Mouse (Mus musculus): ENCODE data around the gene Gpc1. TPM values are rescaled to one million over a fixed set of nuclear protein-coding genes. Genes with fewer than 3 reads are reported as not detected.

The Gpc1 gene
- polyA plus RNA-seq, 1 experiment, result 11.1 TPM

- Histone ChIP-seq H3K27me3 (ENCODE audit: control insufficient read depth, insufficient read depth, low read length) (no peaks in the 10 kb centered on the region), H3K4me3 (ENCODE audit: extremely low read depth, insufficient read depth, insufficient read length) (no peak overlapping the region), H3K4me1 (ENCODE audit: control insufficient read depth, insufficient read depth, insufficient read length) (no peaks in the 10 kb centered on the region), H3K36me3 (ENCODE audit: control insufficient read depth, insufficient read depth, low read length) (no peaks in the 10 kb centered on the region), H3K27ac (ENCODE audit: insufficient read depth, low read length) (no peak overlapping the region)
- no peak for DNase-seq (ENCODE audit: low read depth in 1 of 2, low spot score in 2 of 2)
- TF ChIP-seq POLR2A (IDR thresholded peaks at IDR 0.05; ENCODE audit: low read depth, low read length), result no peak
- TF ChIP-seq CTCF (IDR thresholded peaks at IDR 0.05; ENCODE audit: extremely low read depth, insufficient read depth, insufficient read length, insufficient replicate concordance), result no peak
- WGBS, result 75% methylated on average over 3 of the region's 3 CpGs
Observed at GRCm38 (mm10) chr1:92892791-92893190, 61.3 kb downstream of the Gpc1 start.

GRCm38 (mm10) chr1:92893896-92894295 is 62.5 kb downstream of the Gpc1 start:
- DNase-seq (ENCODE audit: low read depth in 1 of 2, low spot score in 2 of 2), result no peak
- Histone ChIP-seq H3K36me3 (ENCODE audit: control insufficient read depth, insufficient read depth, low read length) (no peaks in the 10 kb centered on the region), H3K4me3 (ENCODE audit: extremely low read depth, insufficient read depth, insufficient read length) (no peak overlapping the region), H3K4me1 (ENCODE audit: control insufficient read depth, insufficient read depth, insufficient read length) (no peaks in the 10 kb centered on the region), H3K27me3 (ENCODE audit: control insufficient read depth, insufficient read depth, low read length) (no peaks in the 10 kb centered on the region), H3K27ac (ENCODE audit: insufficient read depth, low read length) (no peak overlapping the region)
- TF ChIP-seq POLR2A (IDR thresholded peaks at IDR 0.05; ENCODE audit: low read depth, low read length) (no peak), CTCF (IDR thresholded peaks at IDR 0.05; ENCODE audit: extremely low read depth, insufficient read depth, insufficient read length, insufficient replicate concordance) (no peak)
- WGBS, result 65% methylated on average over 3 of the region's 3 CpGs

GRCm38 (mm10) chr1:92895089-92895488 is 63.6 kb downstream of the Gpc1 start:
- H3K27me3 ChIP-seq (ENCODE audit: control insufficient read depth, insufficient read depth, low read length), result no peaks in the 10 kb centered on the region
- H3K4me3 ChIP-seq (ENCODE audit: extremely low read depth, insufficient read depth, insufficient read length), result no peak overlapping the region
- H3K27ac ChIP-seq (ENCODE audit: insufficient read depth, low read length), result no peak overlapping the region
- no peaks in the 10 kb centered on the region for H3K36me3 ChIP-seq (ENCODE audit: control insufficient read depth, insufficient read depth, low read length)
- TF ChIP-seq CTCF (IDR thresholded peaks at IDR 0.05; ENCODE audit: extremely low read depth, insufficient read depth, insufficient read length, insufficient replicate concordance), result peak; percentile 91
- TF ChIP-seq POLR2A (IDR thresholded peaks at IDR 0.05; ENCODE audit: low read depth, low read length), result no peak
- peak in 1 of 2 experiments; percentile 62 for DNase-seq (ENCODE audit: low read depth in 1 of 2, low spot score in 2 of 2)
- 29% methylated on average over 3 of the region's 3 CpGs for WGBS
- H3K4me1 ChIP-seq (ENCODE audit: control insufficient read depth, insufficient read depth, insufficient read length), result no peaks in the 10 kb centered on the region

GRCm38 (mm10) chr1:92902786-92903185 is 71.3 kb downstream of the Gpc1 start, which contains the start of gene Ankmy1:
Ankmy1 (minus strand) TSS chr1:92902906.
- Histone ChIP-seq H3K36me3 (ENCODE audit: control insufficient read depth, insufficient read depth, low read length) (no peaks in the 10 kb centered on the region), H3K27me3 (ENCODE audit: control insufficient read depth, insufficient read depth, low read length) (no peaks in the 10 kb centered on the region), H3K27ac (ENCODE audit: insufficient read depth, low read length) (no peak within 1 kb of the TSS), H3K4me3 (ENCODE audit: extremely low read depth, insufficient read depth, insufficient read length) (no peak within 1 kb of the TSS), H3K4me1 (ENCODE audit: control insufficient read depth, insufficient read depth, insufficient read length) (peaks cover 3% of the 10 kb centered on the region; the same call in 1 of the 2 replicates)
- WGBS, result 18% methylated on average over 15 of the region's 15 CpGs
- no peak for DNase-seq (ENCODE audit: low read depth in 1 of 2, low spot score in 2 of 2)
- TF ChIP-seq POLR2A (IDR thresholded peaks at IDR 0.05; ENCODE audit: low read depth, low read length), result no peak
- no peak for TF ChIP-seq CTCF (IDR thresholded peaks at IDR 0.05; ENCODE audit: extremely low read depth, insufficient read depth, insufficient read length, insufficient replicate concordance)

GRCm38 (mm10) chr1:92903627-92904026 is 72.2 kb downstream of the Gpc1 start:
- no peak overlapping the region for H3K27ac ChIP-seq (ENCODE audit: insufficient read depth, low read length)
- H3K4me3 ChIP-seq (ENCODE audit: extremely low read depth, insufficient read depth, insufficient read length), result no peak overlapping the region
- H3K27me3 ChIP-seq (ENCODE audit: control insufficient read depth, insufficient read depth, low read length), result no peaks in the 10 kb centered on the region
- peaks cover 6% of the 10 kb centered on the region; the same call in 1 of the 2 replicates for H3K4me1 ChIP-seq (ENCODE audit: control insufficient read depth, insufficient read depth, insufficient read length)
- TF ChIP-seq POLR2A (IDR thresholded peaks at IDR 0.05; ENCODE audit: low read depth, low read length) (no peak), CTCF (IDR thresholded peaks at IDR 0.05; ENCODE audit: extremely low read depth, insufficient read depth, insufficient read length, insufficient replicate concordance) (no peak)
- DNase-seq (ENCODE audit: low read depth in 1 of 2, low spot score in 2 of 2), result no peak
- no peaks in the 10 kb centered on the region for H3K36me3 ChIP-seq (ENCODE audit: control insufficient read depth, insufficient read depth, low read length)
- WGBS, result 82% methylated on average over 4 of the region's 4 CpGs

GRCm38 (mm10) chr1:92905703-92906310 is 74.4 kb downstream of the Gpc1 start:
- WGBS, result 88% methylated on average over 2 of the region's 2 CpGs
- H3K27me3 ChIP-seq (ENCODE audit: control insufficient read depth, insufficient read depth, low read length), result no peaks in the 10 kb centered on the region
- DNase-seq (ENCODE audit: low read depth in 1 of 2, low spot score in 2 of 2), result no peak
- H3K36me3 ChIP-seq (ENCODE audit: control insufficient read depth, insufficient read depth, low read length), result no peaks in the 10 kb centered on the region
- H3K4me3 ChIP-seq (ENCODE audit: extremely low read depth, insufficient read depth, insufficient read length), result no peak overlapping the region
- peaks cover 13% of the 10 kb centered on the region; the same call in 1 of the 2 replicates for H3K4me1 ChIP-seq (ENCODE audit: control insufficient read depth, insufficient read depth, insufficient read length)
- no peak overlapping the region for H3K27ac ChIP-seq (ENCODE audit: insufficient read depth, low read length)
- no peak for TF ChIP-seq CTCF (IDR thresholded peaks at IDR 0.05; ENCODE audit: extremely low read depth, insufficient read depth, insufficient read length, insufficient replicate concordance)
- no peak for TF ChIP-seq POLR2A (IDR thresholded peaks at IDR 0.05; ENCODE audit: low read depth, low read length)

Data from spleen, adult 2 months (tissue).